ENCODE assay signal across 8 mouse cellular contexts in the genomic region with DNA sequence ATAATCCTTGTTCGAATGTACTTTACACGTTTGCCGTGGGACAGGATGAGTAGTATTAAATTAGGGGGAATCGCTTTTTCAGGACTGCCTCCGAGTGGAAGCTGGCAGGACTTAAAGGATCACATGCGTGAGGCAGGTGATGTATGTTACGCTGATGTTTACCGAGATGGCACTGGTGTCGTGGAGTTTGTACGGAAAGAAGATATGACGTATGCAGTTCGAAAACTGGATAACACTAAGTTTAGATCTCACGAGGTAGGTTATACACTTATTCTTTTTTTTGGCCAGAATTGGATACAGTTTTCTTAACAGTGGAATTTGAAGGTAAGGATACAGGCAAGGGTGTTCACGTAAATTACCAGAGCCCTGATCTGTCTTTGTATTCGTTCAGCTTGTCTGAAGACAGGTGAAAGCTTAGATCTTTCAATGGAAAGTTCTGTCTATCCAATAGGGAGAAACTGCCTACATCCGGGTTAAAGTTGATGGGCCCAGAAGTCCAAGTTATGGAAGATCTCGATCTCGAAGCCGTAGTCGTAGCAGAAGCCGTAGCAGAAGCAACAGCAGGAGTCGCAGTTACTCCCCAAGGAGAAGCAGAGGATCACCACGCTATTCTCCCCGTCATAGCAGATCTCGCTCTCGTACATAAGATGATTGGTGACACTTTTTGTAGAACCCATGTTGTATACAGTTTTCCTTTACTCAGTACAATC. TPM values are rescaled to one million over a fixed set of nuclear protein-coding genes. Genes with fewer than 3 reads are reported as not detected.
A peak's percentile ranks its signal among the peaks of the same experiment; 100 is the strongest.
DNase-seq lines count a peak whose midpoint lies in the region; ATAC-seq and TF ChIP-seq lines count a peak whose summit lies in the region.

No protein-coding gene starts in this region.

- peak overlapping the region; percentile 94 for H3K4me3 ChIP-seq in heart, embryonic 12.5 days
- H3K4me3 ChIP-seq in E14TG2a.4 (replicated peaks; ENCODE audit: low read length) = peak overlapping the region; percentile 96
- peak overlapping the region; percentile 85 for H3K4me3 ChIP-seq in forebrain, embryonic 11.5 days (ENCODE audit: low read depth, low read length)
- peak overlapping the region; percentile 91 for H3K4me3 ChIP-seq in liver, embryonic 11.5 days (ENCODE audit: low read depth, low read length)

- intact Hi-C loops in heart, postnatal 14 days (cut with DNase I) = no loop called here

- 26% methylated on average over 26 of the region's 26 CpGs for WGBS in heart, embryonic 12.5 days
- WGBS in forebrain, embryonic 11.5 days = 36% methylated on average over 26 of the region's 26 CpGs
- 19% methylated on average over 26 of the region's 26 CpGs for WGBS in liver, embryonic 11.5 days

- H3K27me3 ChIP-seq in heart, embryonic 12.5 days (replicated peaks) = no peaks in the 10 kb centered on the region
- no peaks in the 10 kb centered on the region for H3K27me3 ChIP-seq in E14TG2a.4 (ENCODE audit: insufficient read depth, low read length)
- H3K27me3 ChIP-seq in forebrain, embryonic 11.5 days (ENCODE audit: control insufficient read depth, insufficient read depth, low read length) = no peaks in the 10 kb centered on the region
- no peaks in the 10 kb centered on the region for H3K27me3 ChIP-seq in liver, embryonic 11.5 days (replicated peaks; ENCODE audit: control insufficient read depth, insufficient read depth, low read length)

- ATAC-seq in heart, embryonic 12.5 days (ENCODE audit: insufficient number of reproducible peaks, low FRiP score) = no peak
- no peak for ATAC-seq in forebrain, embryonic 11.5 days (replicated peaks; ENCODE audit: low FRiP score)
- no peak for ATAC-seq in liver, embryonic 11.5 days (replicated peaks; ENCODE audit: low FRiP score)
- no peak for ATAC-seq in activated CD4-positive, CD25-positive, alpha-beta regulatory T cell, adult 4 months

- H3K36me3 ChIP-seq in heart, embryonic 12.5 days = peaks cover 28% of the 10 kb centered on the region
- peaks cover 56% of the 10 kb centered on the region for H3K36me3 ChIP-seq in E14TG2a.4 (ENCODE audit: insufficient read depth, low read length)
- peaks cover 8% of the 10 kb centered on the region; the same call in 1 of the 2 replicates for H3K36me3 ChIP-seq in forebrain, embryonic 11.5 days (ENCODE audit: control insufficient read depth, insufficient read depth, low read length)
- H3K36me3 ChIP-seq in liver, embryonic 11.5 days (ENCODE audit: control insufficient read depth, insufficient read depth, low read length) = peaks cover 17% of the 10 kb centered on the region

- H3K27ac ChIP-seq in heart, embryonic 12.5 days (ENCODE audit: poor library complexity, severe bottlenecking) = peak overlapping the region; percentile 100
- H3K27ac ChIP-seq in forebrain, embryonic 11.5 days (ENCODE audit: low read depth, low read length) = no peak overlapping the region
- peak overlapping the region; percentile 100; the same call in 1 of the 2 replicates for H3K27ac ChIP-seq in liver, embryonic 11.5 days (ENCODE audit: low read depth, low read length)

- TF ChIP-seq CTCF in E14TG2a.4 (conservative IDR thresholded peaks at IDR 0.05; ENCODE audit: low read length) = no peak

- peak overlapping the region; percentile 99 for H3K9ac ChIP-seq in heart, embryonic 12.5 days
- peak overlapping the region; percentile 100 for H3K9ac ChIP-seq in forebrain, embryonic 11.5 days (ENCODE audit: low read length)
- peak overlapping the region; percentile 100 for H3K9ac ChIP-seq in liver, embryonic 11.5 days (ENCODE audit: low read depth, low read length)

- H3K9me3 ChIP-seq in heart, embryonic 12.5 days (replicated peaks) = no peaks in the 10 kb centered on the region
- H3K9me3 ChIP-seq in E14TG2a.4 (ENCODE audit: low read length) = no peaks in the 10 kb centered on the region
- H3K9me3 ChIP-seq in forebrain, embryonic 11.5 days (ENCODE audit: control insufficient read depth, low read length) = no peaks in the 10 kb centered on the region
- H3K9me3 ChIP-seq in liver, embryonic 11.5 days (ENCODE audit: control insufficient read depth, low read length) = no peaks in the 10 kb centered on the region

- no peak for DNase-seq in heart, postnatal 14 days
- no peak for DNase-seq in forebrain, embryonic 11.5 days (ENCODE audit: low spot score)
- no peak for DNase-seq in liver, embryonic 11.5 days (ENCODE audit: low spot score)
- peak; percentile 37 for DNase-seq in testis, postnatal 10 days (ENCODE audit: low spot score)
- DNase-seq in urinary bladder, postnatal 10 days (ENCODE audit: low spot score) = no peak

- H3K4me1 ChIP-seq in heart, embryonic 12.5 days (replicated peaks) = peaks cover 22% of the 10 kb centered on the region
- H3K4me1 ChIP-seq in E14TG2a.4 (replicated peaks; ENCODE audit: low read depth, low read length) = peaks cover 45% of the 10 kb centered on the region
- 0 out of 2 replicates have a peak, but pooled peaks cover 5% of the 10 kb centered on the region for H3K4me1 ChIP-seq in forebrain, embryonic 11.5 days (replicated peaks; ENCODE audit: control insufficient read depth, insufficient read depth, low read length)
- peaks cover 17% of the 10 kb centered on the region for H3K4me1 ChIP-seq in liver, embryonic 11.5 days (replicated peaks; ENCODE audit: control insufficient read depth, insufficient read depth, low read length)

- peak overlapping the region; percentile 94 for H3K4me2 ChIP-seq in heart, embryonic 12.5 days
- H3K4me2 ChIP-seq in forebrain, embryonic 11.5 days (ENCODE audit: low read depth, low read length, severe bottlenecking) = peak overlapping the region; percentile 83
- peak overlapping the region; percentile 92 for H3K4me2 ChIP-seq in liver, embryonic 11.5 days

RNA-seq across cellular contexts. Expression of gene Srsf1, which starts 1.9 kb away (rescaled TPM):
- polyA plus RNA-seq in heart, embryonic 12.5 days (2016; fragmentation: Nextera tagmentation; extraction: Ambion mirVana) = 254 and 260 TPM in 2 replicates
- total RNA-seq in heart, postnatal 14 days (2021) = 100 to 1,000 TPM; 118 to 131 TPM
- 559 and 563 TPM in 2 replicates for polyA plus RNA-seq in forebrain, embryonic 11.5 days (2014; fragmentation: Nextera tagmentation; extraction: Ambion mirVana)
- polyA plus RNA-seq in liver, embryonic 11.5 days (2014; fragmentation: Nextera tagmentation; extraction: Ambion mirVana) = 323 and 337 TPM in 2 replicates
- polyA plus RNA-seq in activated CD4-positive, CD25-positive, alpha-beta regulatory T cell, adult 4 months (2017; shearing (Covaris generic)) = 10 to 100 TPM; 32.1 to 38.4 TPM

RNA-seq across cellular contexts. Expression of gene Vezf1, which starts 19.0 kb away (rescaled TPM):
- 27.3 and 29.3 TPM in 2 replicates for polyA plus RNA-seq in heart, embryonic 12.5 days (2016; fragmentation: Nextera tagmentation; extraction: Ambion mirVana)
- total RNA-seq in heart, postnatal 14 days (2021) = 10 to 100 TPM; 41.5 to 41.9 TPM
- 84.8 and 87.7 TPM in 2 replicates for polyA plus RNA-seq in forebrain, embryonic 11.5 days (2014; fragmentation: Nextera tagmentation; extraction: Ambion mirVana)
- polyA plus RNA-seq in liver, embryonic 11.5 days (2014; fragmentation: Nextera tagmentation; extraction: Ambion mirVana) = 21.7 and 24.0 TPM in 2 replicates
- 10 to 100 TPM; 20.6 to 21.0 TPM for polyA plus RNA-seq in activated CD4-positive, CD25-positive, alpha-beta regulatory T cell, adult 4 months (2017; shearing (Covaris generic))

RNA-seq across cellular contexts. Expression of gene Cuedc1, which starts 48.7 kb away (rescaled TPM):
- 20.7 and 22.9 TPM in 2 replicates for polyA plus RNA-seq in heart, embryonic 12.5 days (2016; fragmentation: Nextera tagmentation; extraction: Ambion mirVana)
- 10 to 100 TPM; 47.9 to 55.6 TPM for total RNA-seq in heart, postnatal 14 days (2021)
- 26.2 and 29.0 TPM in 2 replicates for polyA plus RNA-seq in forebrain, embryonic 11.5 days (2014; fragmentation: Nextera tagmentation; extraction: Ambion mirVana)
- polyA plus RNA-seq in liver, embryonic 11.5 days (2014; fragmentation: Nextera tagmentation; extraction: Ambion mirVana) = 5.3 and 6.9 TPM in 2 replicates
- polyA plus RNA-seq in activated CD4-positive, CD25-positive, alpha-beta regulatory T cell, adult 4 months (2017; shearing (Covaris generic)) = 1 to 10 TPM; 5.4 to 5.8 TPM
